Mouse (Mus musculus): ENCODE results near the gene Fkbp11. TPM values are rescaled to one million over a fixed set of nuclear protein-coding genes. Genes with fewer than 3 reads are reported as not detected.
A peak's percentile ranks its signal among the peaks of the same experiment; 100 is the strongest.

Gene Fkbp11
- total and polyA plus RNA-seq, 2 experiments from 2014 or later = 6.6 to 10.6 TPM

- WGBS = 64% methylated on average over 8 of the region's 8 CpGs
- DNase-seq (ENCODE audit: low spot score) (no peak), ATAC-seq (no peak)
- H3K4me1 ChIP-seq (ENCODE audit: insufficient read depth, low read length) = no peaks in the 10 kb centered on the region; the same call in 1 of the 2 replicates
- H3K36me3 ChIP-seq (ENCODE audit: insufficient read depth, low read length) = no peaks in the 10 kb centered on the region
- TF ChIP-seq CTCF (IDR thresholded peaks at IDR 0.05; ENCODE audit: low read depth) = no peak
- H3K27ac ChIP-seq = no peak overlapping the region
- no peaks in the 10 kb centered on the region for H3K27me3 ChIP-seq (ENCODE audit: insufficient read depth, low read length)
- no peak overlapping the region for H3K9ac ChIP-seq (replicated peaks; ENCODE audit: low read length)
- no peak overlapping the region for H3K4me3 ChIP-seq (ENCODE audit: low read length)
- no peak overlapping the region for H3K4me2 ChIP-seq (ENCODE audit: low read depth, low read length)
- H3K9me3 ChIP-seq (ENCODE audit: low read length) = no peaks in the 10 kb centered on the region
Observed at GRCm38 (mm10) chr15:98722191-98722590, 5.8 kb downstream of the Fkbp11 start.

- ATAC-seq = no peak
- no peak for DNase-seq (ENCODE audit: low spot score)
- H3K36me3 ChIP-seq (ENCODE audit: insufficient read depth, low read length) = no peaks in the 10 kb centered on the region
- H3K9me3 ChIP-seq (ENCODE audit: low read length) = no peaks in the 10 kb centered on the region
- no peaks in the 10 kb centered on the region for H3K27me3 ChIP-seq (ENCODE audit: insufficient read depth, low read length)
- 71% methylated on average over 16 of the region's 16 CpGs for WGBS
- no peak overlapping the region for H3K27ac ChIP-seq
- H3K4me2 ChIP-seq (ENCODE audit: low read depth, low read length) = no peak overlapping the region
- TF ChIP-seq CTCF (IDR thresholded peaks at IDR 0.05; ENCODE audit: low read depth) = no peak
- H3K4me1 ChIP-seq (ENCODE audit: insufficient read depth, low read length) = no peaks in the 10 kb centered on the region
- no peak overlapping the region for H3K4me3 ChIP-seq (ENCODE audit: low read length)
- no peak overlapping the region for H3K9ac ChIP-seq (replicated peaks; ENCODE audit: low read length)
Observed at GRCm38 (mm10) chr15:98717301-98717700, 10.7 kb downstream of the Fkbp11 start.

- Histone ChIP-seq H3K4me2 (ENCODE audit: low read depth, low read length) (no peak overlapping the region), H3K4me1 (ENCODE audit: insufficient read depth, low read length) (no peaks in the 10 kb centered on the region), H3K36me3 (ENCODE audit: insufficient read depth, low read length) (no peaks in the 10 kb centered on the region), H3K27me3 (ENCODE audit: insufficient read depth, low read length) (no peaks in the 10 kb centered on the region), H3K4me3 (ENCODE audit: low read length) (no peak overlapping the region), H3K9ac (replicated peaks; ENCODE audit: low read length) (no peak overlapping the region), H3K9me3 (ENCODE audit: low read length) (no peaks in the 10 kb centered on the region), H3K27ac (no peak overlapping the region)
- 44% methylated on average over 5 of the region's 5 CpGs for WGBS
- no peak for TF ChIP-seq CTCF (IDR thresholded peaks at IDR 0.05; ENCODE audit: low read depth)
- ATAC-seq = peak; percentile 24; the same call in 1 of the 2 replicates
- DNase-seq (ENCODE audit: low spot score) = peak; percentile 54
Observed at GRCm38 (mm10) chr15:98714230-98714652, 13.8 kb downstream of the Fkbp11 start.

GRCm38 (mm10) chr15:98710442-98710841, 17.6 kb downstream of the Fkbp11 start:
- 14% methylated on average over 9 of the region's 9 CpGs for WGBS
- Histone ChIP-seq H3K4me3 (ENCODE audit: low read length) (no peak overlapping the region), H3K9ac (replicated peaks; ENCODE audit: low read length) (no peak overlapping the region), H3K4me2 (ENCODE audit: low read depth, low read length) (no peak overlapping the region), H3K27me3 (ENCODE audit: insufficient read depth, low read length) (no peaks in the 10 kb centered on the region), H3K27ac (no peak overlapping the region), H3K4me1 (ENCODE audit: insufficient read depth, low read length) (peaks cover 5% of the 10 kb centered on the region; the same call in 1 of the 2 replicates), H3K36me3 (ENCODE audit: insufficient read depth, low read length) (no peaks in the 10 kb centered on the region), H3K9me3 (ENCODE audit: low read length) (no peaks in the 10 kb centered on the region)
- ATAC-seq (no peak), DNase-seq (ENCODE audit: low spot score) (peak; percentile 81)
- TF ChIP-seq CTCF (IDR thresholded peaks at IDR 0.05; ENCODE audit: low read depth) = peak; percentile 83

- H3K4me1 ChIP-seq (ENCODE audit: insufficient read depth, low read length) = peaks cover 5% of the 10 kb centered on the region; the same call in 1 of the 2 replicates
- 20% methylated on average over 16 of the region's 16 CpGs for WGBS
- H3K27ac ChIP-seq = no peak within 1 kb of the TSS
- peak; percentile 84 for TF ChIP-seq CTCF (IDR thresholded peaks at IDR 0.05; ENCODE audit: low read depth)
- no peaks in the 10 kb centered on the region for H3K9me3 ChIP-seq (ENCODE audit: low read length)
- ATAC-seq (peak; percentile 85), DNase-seq (ENCODE audit: low spot score) (peak; percentile 94)
- H3K36me3 ChIP-seq (ENCODE audit: insufficient read depth, low read length) = no peaks in the 10 kb centered on the region
- H3K4me3 ChIP-seq (ENCODE audit: low read length) = peak within 1 kb of the TSS; percentile 42
- peak within 1 kb of the TSS; percentile 64 for H3K4me2 ChIP-seq (ENCODE audit: low read depth, low read length)
- H3K9ac ChIP-seq (replicated peaks; ENCODE audit: low read length) = peak within 1 kb of the TSS; percentile 28; the same call in 1 of the 2 replicates
- H3K27me3 ChIP-seq (ENCODE audit: insufficient read depth, low read length) = no peaks in the 10 kb centered on the region
Observed at GRCm38 (mm10) chr15:98707766-98708372, 20.1 kb downstream of the Fkbp11 start, which contains the start of gene Ccdc65. Gene Ccdc65, plus strand, starts transcription at chr15:98708207.

- no peak overlapping the region for H3K4me2 ChIP-seq (ENCODE audit: low read depth, low read length)
- TF ChIP-seq CTCF (IDR thresholded peaks at IDR 0.05; ENCODE audit: low read depth) = no peak
- peaks cover 8% of the 10 kb centered on the region; the same call in 1 of the 2 replicates for H3K27me3 ChIP-seq (ENCODE audit: insufficient read depth, low read length)
- H3K36me3 ChIP-seq (ENCODE audit: insufficient read depth, low read length) = no peaks in the 10 kb centered on the region
- DNase-seq (ENCODE audit: low spot score) = no peak
- no peak overlapping the region for H3K27ac ChIP-seq
- H3K9me3 ChIP-seq (ENCODE audit: low read length) = no peaks in the 10 kb centered on the region
- no peak for ATAC-seq
- no peak overlapping the region for H3K4me3 ChIP-seq (ENCODE audit: low read length)
- WGBS = 64% methylated on average over 9 of the region's 9 CpGs
- H3K9ac ChIP-seq (replicated peaks; ENCODE audit: low read length) = no peak overlapping the region
- peaks cover 5% of the 10 kb centered on the region; the same call in 1 of the 2 replicates for H3K4me1 ChIP-seq (ENCODE audit: insufficient read depth, low read length)
Observed at GRCm38 (mm10) chr15:98704312-98704711, 23.7 kb downstream of the Fkbp11 start.

Data from hindbrain, postnatal 0 days (tissue).